ENCODE assay signal across 9 mouse cellular contexts in the genomic region with DNA sequence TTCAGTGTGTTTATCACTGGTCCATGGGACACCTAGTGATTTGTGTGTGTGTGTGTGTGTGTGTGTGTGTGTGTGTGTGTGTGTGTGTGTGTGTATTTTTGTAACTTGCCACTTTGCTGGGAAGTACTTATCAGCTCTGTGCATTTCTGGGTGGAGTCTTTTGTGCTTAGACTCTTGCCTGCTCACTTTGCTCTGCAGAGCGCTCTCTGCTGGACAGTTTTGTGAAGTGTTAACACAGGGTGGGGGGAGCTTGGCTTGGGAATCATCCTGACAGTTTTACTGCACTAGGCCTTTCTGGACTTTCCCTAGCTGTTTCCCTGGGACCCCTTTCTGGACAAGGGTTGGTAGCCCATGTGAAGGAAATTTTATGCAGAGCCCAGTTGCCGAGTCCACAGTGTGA. TPM values are rescaled to one million over a fixed set of nuclear protein-coding genes. Genes with fewer than 3 reads are reported as not detected.
DNase-seq lines count a peak whose midpoint lies in the region; ATAC-seq lines count a peak whose summit lies in the region.
"Had no signal": no experiment of that assay in that cellular context is flagged by ENCODE, and none has a peak within 500 bp of the region (broad histone marks: within the 10 kb centered on the region; RNA-seq: fewer than 3 reads in every experiment).

No protein-coding gene starts in this region.

- DNase-seq in intestine, embryonic 14.5 days (ENCODE audit: low spot score): peak; percentile 74
- DNase-seq in ES-CJ7 (ENCODE audit: low read depth, low spot score): peak; percentile 82
- DNase-seq in embryo, embryonic 10.5 days (ENCODE audit: low spot score): peak; percentile 89
- peak; percentile 28 to 43 for DNase-seq in heart, adult 9 months (ENCODE audit: low spot score in 2 of 2)
- peak; percentile 48 to 66 for DNase-seq in left cerebral cortex, adult 18-20 months (ENCODE audit: low spot score in 2 of 2)
- DNase-seq in urinary bladder, postnatal 25 days (ENCODE audit: low spot score): peak; percentile 49

- no peak overlapping the region for H3K4me3 ChIP-seq in intestine, embryonic 14.5 days (ENCODE audit: low read depth, low read length)
- no peak overlapping the region for H3K4me3 ChIP-seq in intestine, embryonic 15.5 days (replicated peaks)
- H3K4me3 ChIP-seq: limb, embryonic 12.5 days had no signal

- no peaks in the 10 kb centered on the region for H3K9me3 ChIP-seq in intestine, embryonic 14.5 days (ENCODE audit: control insufficient read depth, low read length)
- H3K9me3 ChIP-seq in intestine, embryonic 15.5 days: no peaks in the 10 kb centered on the region
- H3K9me3 ChIP-seq: limb, embryonic 12.5 days had no signal

- H3K4me2 ChIP-seq in intestine, embryonic 14.5 days (ENCODE audit: low read length): no peak overlapping the region
- H3K4me2 ChIP-seq in intestine, embryonic 15.5 days (replicated peaks): no peak overlapping the region
- H3K4me2 ChIP-seq: limb, embryonic 12.5 days had no signal

- H3K4me1 ChIP-seq in intestine, embryonic 14.5 days (replicated peaks; ENCODE audit: control insufficient read depth, insufficient read depth, low read length): no peaks in the 10 kb centered on the region
- H3K4me1 ChIP-seq in intestine, embryonic 15.5 days (replicated peaks): no peaks in the 10 kb centered on the region
- H3K4me1 ChIP-seq: limb, embryonic 12.5 days had no signal

- no peaks in the 10 kb centered on the region for H3K36me3 ChIP-seq in intestine, embryonic 14.5 days (ENCODE audit: control insufficient read depth, insufficient read depth, low read length)
- H3K36me3 ChIP-seq in intestine, embryonic 15.5 days: no peaks in the 10 kb centered on the region
- H3K36me3 ChIP-seq: limb, embryonic 12.5 days had no signal

- 26% methylated on average over 2 of the region's 2 CpGs for WGBS in intestine, embryonic 14.5 days
- WGBS in intestine, embryonic 15.5 days: 32% methylated on average over 2 of the region's 2 CpGs

- no peak overlapping the region for H3K9ac ChIP-seq in intestine, embryonic 14.5 days (ENCODE audit: low read length)
- no peak overlapping the region for H3K9ac ChIP-seq in intestine, embryonic 15.5 days
- H3K9ac ChIP-seq: limb, embryonic 12.5 days had no signal

- ATAC-seq in intestine, embryonic 14.5 days (replicated peaks; ENCODE audit: low FRiP score, low TSS enrichment, low read depth): no peak
- no peak for ATAC-seq in intestine, embryonic 15.5 days
- peak; percentile 85 for ATAC-seq in megakaryocyte progenitor cell, adult 5-6 weeks (replicated peaks; ENCODE audit: poor library complexity)

- H3K27ac ChIP-seq in intestine, embryonic 14.5 days (ENCODE audit: low read depth): no peak overlapping the region
- no peak overlapping the region for H3K27ac ChIP-seq in intestine, embryonic 15.5 days
- H3K27ac ChIP-seq: limb, embryonic 12.5 days had no signal

- no peaks in the 10 kb centered on the region for H3K27me3 ChIP-seq in intestine, embryonic 14.5 days (replicated peaks; ENCODE audit: control insufficient read depth, insufficient read depth, low read length)
- H3K27me3 ChIP-seq in intestine, embryonic 15.5 days (replicated peaks): no peaks in the 10 kb centered on the region

RNA-seq across cellular contexts. Expression of a gene that starts 12.0 kb away (rescaled TPM):
- 136 and 151 TPM in 2 replicates for polyA plus RNA-seq in intestine, embryonic 14.5 days (2014; fragmentation: Nextera tagmentation; extraction: Ambion mirVana)
- 127 and 129 TPM in 2 replicates for polyA plus RNA-seq in intestine, embryonic 15.5 days (2015; fragmentation: Nextera tagmentation; extraction: Ambion mirVana)
- 100 to 1,000 TPM; 122 to 127 TPM for total RNA-seq in left cerebral cortex, adult 18-20 months (2021)
- 50.9 and 53.2 TPM in 2 replicates for total RNA-seq in megakaryocyte progenitor cell, adult 5-6 weeks (2015)
- total RNA-seq in megakaryocyte progenitor cell, adult 5-6 weeks (2017): 60.4 and 86.6 TPM in 2 replicates

Comparison
In these comparisons a context has a peak if more than half of its experiments do, and no peak if none do; other contexts are left out.
1. DNase-seq: peak in every context shown above with its lines; median percentile 89 in embryo, embryonic 10.5 days; 82 in ES-CJ7; 74 in intestine, embryonic 14.5 days; 57 in left cerebral cortex, adult 18-20 months; 49 in urinary bladder, postnatal 25 days; 36 in heart, adult 9 months.